Mouse (Mus musculus): ENCODE data around the gene Hip1. TPM values are rescaled to one million over a fixed set of nuclear protein-coding genes. Genes with fewer than 3 reads are reported as not detected.

The Hip1 gene
- total RNA-seq, 1 experiment, result 42.9 TPM

- TF ChIP-seq CHD2 (IDR thresholded peaks at IDR 0.05; ENCODE audit: low read depth, low read length) (no peak), ZNF384 (IDR thresholded peaks at IDR 0.05; ENCODE audit: low read depth, low read length) (no peak), MAFK (IDR thresholded peaks at IDR 0.05; ENCODE audit: insufficient read depth, low read depth, low read length) (no peak), ZC3H11A (IDR thresholded peaks at IDR 0.05; ENCODE audit: borderline replicate concordance, low read depth, low read length) (no peak), HCFC1 (IDR thresholded peaks at IDR 0.05; ENCODE audit: borderline replicate concordance, insufficient read depth, low read length) (no peak)
- Histone ChIP-seq H3K27ac (ENCODE audit: insufficient read depth, low read depth, low read length, poor library complexity, severe bottlenecking) (no peak overlapping the region), H3K9me3 (ENCODE audit: control insufficient read depth, insufficient read depth, low read depth, low read length) (peaks cover 4% of the 10 kb centered on the region), H3K4me1 (ENCODE audit: control insufficient read depth in 2 of 2, insufficient read depth in 2 of 2, low read length in 2 of 2, poor library complexity in 1 of 2) (no peaks in the 10 kb centered on the region), H3K36me3 (ENCODE audit: control insufficient read depth, insufficient read depth, low read length, poor library complexity, severe bottlenecking) (no peaks in the 10 kb centered on the region), H3K4me3 (ENCODE audit: insufficient read depth in 1 of 2, low read depth in 1 of 2, low read length in 2 of 2, poor library complexity in 1 of 2, severe bottlenecking in 1 of 2) (no peak overlapping the region), H3K9ac (ENCODE audit: insufficient read depth, low read depth, low read length, poor library complexity, severe bottlenecking) (no peak overlapping the region)
- in situ Hi-C loops (cut with MboI; ENCODE audit: low sequenced_read_pairs in 2 of 2, unreplicated experiment in 2 of 2), result no loop called here
- no peak for DNase-seq (ENCODE audit: low read depth, low spot score)
Measured at GRCm38 (mm10) chr5:135556259-135556658, 11.3 kb upstream of the Hip1 start.

GRCm38 (mm10) chr5:135551591-135551990 lies 6.7 kb upstream of the Hip1 start:
- Histone ChIP-seq H3K9ac (ENCODE audit: insufficient read depth, low read depth, low read length, poor library complexity, severe bottlenecking) (no peak overlapping the region), H3K27ac (ENCODE audit: insufficient read depth, low read depth, low read length, poor library complexity, severe bottlenecking) (no peak overlapping the region), H3K36me3 (ENCODE audit: control insufficient read depth, insufficient read depth, low read length, poor library complexity, severe bottlenecking) (no peaks in the 10 kb centered on the region), H3K4me3 (ENCODE audit: insufficient read depth in 1 of 2, low read depth in 1 of 2, low read length in 2 of 2, poor library complexity in 1 of 2, severe bottlenecking in 1 of 2) (no peak overlapping the region), H3K4me1 (ENCODE audit: control insufficient read depth in 2 of 2, insufficient read depth in 2 of 2, low read length in 2 of 2, poor library complexity in 1 of 2) (no peaks in the 10 kb centered on the region), H3K9me3 (ENCODE audit: control insufficient read depth, insufficient read depth, low read depth, low read length) (no peaks in the 10 kb centered on the region)
- in situ Hi-C loops (cut with MboI; ENCODE audit: low sequenced_read_pairs in 2 of 2, unreplicated experiment in 2 of 2), result no loop called here
- TF ChIP-seq MAFK (IDR thresholded peaks at IDR 0.05; ENCODE audit: insufficient read depth, low read depth, low read length) (no peak), ZNF384 (IDR thresholded peaks at IDR 0.05; ENCODE audit: low read depth, low read length) (no peak), ZC3H11A (IDR thresholded peaks at IDR 0.05; ENCODE audit: borderline replicate concordance, low read depth, low read length) (no peak), CHD2 (IDR thresholded peaks at IDR 0.05; ENCODE audit: low read depth, low read length) (no peak), HCFC1 (IDR thresholded peaks at IDR 0.05; ENCODE audit: borderline replicate concordance, insufficient read depth, low read length) (no peak)
- no peak for DNase-seq (ENCODE audit: low read depth, low spot score)

- Histone ChIP-seq H3K27ac (ENCODE audit: insufficient read depth, low read depth, low read length, poor library complexity, severe bottlenecking) (no peak overlapping the region), H3K36me3 (ENCODE audit: control insufficient read depth, insufficient read depth, low read length, poor library complexity, severe bottlenecking) (no peaks in the 10 kb centered on the region), H3K4me1 (ENCODE audit: control insufficient read depth in 2 of 2, insufficient read depth in 2 of 2, low read length in 2 of 2, poor library complexity in 1 of 2) (no peaks in the 10 kb centered on the region), H3K9ac (ENCODE audit: insufficient read depth, low read depth, low read length, poor library complexity, severe bottlenecking) (no peak overlapping the region), H3K4me3 (ENCODE audit: insufficient read depth in 1 of 2, low read depth in 1 of 2, low read length in 2 of 2, poor library complexity in 1 of 2, severe bottlenecking in 1 of 2) (no peak overlapping the region), H3K9me3 (ENCODE audit: control insufficient read depth, insufficient read depth, low read depth, low read length) (no peaks in the 10 kb centered on the region)
- no peak for DNase-seq (ENCODE audit: low read depth, low spot score)
- in situ Hi-C loops (cut with MboI; ENCODE audit: low sequenced_read_pairs in 2 of 2, unreplicated experiment in 2 of 2), result no loop called here
- TF ChIP-seq ZC3H11A (IDR thresholded peaks at IDR 0.05; ENCODE audit: borderline replicate concordance, low read depth, low read length), result 0 out of 2 replicates have a peak, but pooled peaks have one; percentile 19
- TF ChIP-seq MAFK (IDR thresholded peaks at IDR 0.05; ENCODE audit: insufficient read depth, low read depth, low read length), result no peak
- TF ChIP-seq CHD2 (IDR thresholded peaks at IDR 0.05; ENCODE audit: low read depth, low read length), result no peak
Measured at GRCm38 (mm10) chr5:135550910-135551309, 6.0 kb upstream of the Hip1 start.

GRCm38 (mm10) chr5:135547990-135548389 lies 3.1 kb upstream of the Hip1 start:
- Histone ChIP-seq H3K36me3 (ENCODE audit: control insufficient read depth, insufficient read depth, low read length, poor library complexity, severe bottlenecking) (no peaks in the 10 kb centered on the region), H3K4me3 (ENCODE audit: insufficient read depth in 1 of 2, low read depth in 1 of 2, low read length in 2 of 2, poor library complexity in 1 of 2, severe bottlenecking in 1 of 2) (no peak overlapping the region), H3K9ac (ENCODE audit: insufficient read depth, low read depth, low read length, poor library complexity, severe bottlenecking) (no peak overlapping the region), H3K4me1 (ENCODE audit: control insufficient read depth in 2 of 2, insufficient read depth in 2 of 2, low read length in 2 of 2, poor library complexity in 1 of 2) (no peaks in the 10 kb centered on the region), H3K9me3 (ENCODE audit: control insufficient read depth, insufficient read depth, low read depth, low read length) (no peaks in the 10 kb centered on the region), H3K27ac (ENCODE audit: insufficient read depth, low read depth, low read length, poor library complexity, severe bottlenecking) (no peak overlapping the region)
- no peak for DNase-seq (ENCODE audit: low read depth, low spot score)
- TF ChIP-seq CHD2 (IDR thresholded peaks at IDR 0.05; ENCODE audit: low read depth, low read length), result no peak
- peak; percentile 61; the same call in 1 of the 2 replicates for TF ChIP-seq ZNF384 (IDR thresholded peaks at IDR 0.05; ENCODE audit: low read depth, low read length)
- TF ChIP-seq MAFK (IDR thresholded peaks at IDR 0.05; ENCODE audit: insufficient read depth, low read depth, low read length), result no peak
- in situ Hi-C loops (cut with MboI; ENCODE audit: low sequenced_read_pairs in 2 of 2, unreplicated experiment in 2 of 2), result no loop called here

GRCm38 (mm10) chr5:135544032-135544558 lies 825 bp downstream of the Hip1 start:
- H3K4me1 ChIP-seq (ENCODE audit: control insufficient read depth in 2 of 2, insufficient read depth in 2 of 2, low read length in 2 of 2, poor library complexity in 1 of 2), result no peaks in the 10 kb centered on the region
- in situ Hi-C loops (cut with MboI; ENCODE audit: low sequenced_read_pairs in 2 of 2, unreplicated experiment in 2 of 2), result no loop called here
- H3K36me3 ChIP-seq (ENCODE audit: control insufficient read depth, insufficient read depth, low read length, poor library complexity, severe bottlenecking), result no peaks in the 10 kb centered on the region
- no peak for DNase-seq (ENCODE audit: low read depth, low spot score)
- no peaks in the 10 kb centered on the region for H3K9me3 ChIP-seq (ENCODE audit: control insufficient read depth, insufficient read depth, low read depth, low read length)
- no peak overlapping the region for H3K27ac ChIP-seq (ENCODE audit: insufficient read depth, low read depth, low read length, poor library complexity, severe bottlenecking)
- TF ChIP-seq ZNF384 (IDR thresholded peaks at IDR 0.05; ENCODE audit: low read depth, low read length), result no peak
- H3K4me3 ChIP-seq (ENCODE audit: insufficient read depth in 1 of 2, low read depth in 1 of 2, low read length in 2 of 2, poor library complexity in 1 of 2, severe bottlenecking in 1 of 2), result peak overlapping the region; percentile 84 to 93
- no peak overlapping the region for H3K9ac ChIP-seq (ENCODE audit: insufficient read depth, low read depth, low read length, poor library complexity, severe bottlenecking)
